Mouse (Mus musculus): ENCODE measurements at regions not wholly inside any gene's neighbourhood (a gene's known extent, or its start where the extent isn't known, plus 50 kb on each side); places are given as distances from the start of the nearest gene placed in this dataset.

- no peak for TF ChIP-seq CTCF (IDR thresholded peaks at IDR 0.05; ENCODE audit: borderline replicate concordance, insufficient read depth, low read length)
- no peak for TF ChIP-seq POLR2A (IDR thresholded peaks at IDR 0.05; ENCODE audit: low read depth, low read length)
Measured at GRCm38 (mm10) chr10:92082111-92082510, 640.1 kb downstream of the Nedd1 start.
